Mouse (Mus musculus) hindbrain, embryonic 16.5 days (tissue): ENCODE measurements around the gene Paics. TPM values are rescaled to one million over a fixed set of nuclear protein-coding genes. Genes with fewer than 3 reads are reported as not detected.
"Not testable (repeated sequence)": the region's sequence is repeated elsewhere in the genome, so short reads cannot be mapped to it uniquely, and the experiment has no call there.

ENCODE experiments used
- ATAC-seq: fragments of 200-750 bp; cut with Nextera tagmentation; 2 replicates; pipeline ENCODE4 v1.8.0; 2017; ENCODE audit warnings: moderate TSS enrichment, moderate library complexity
- H3K27ac ChIP-seq: fragments of 300-500 bp; sonication (generic); 2 replicates; pipeline ENCODE4 v1.5.1; 2014; ENCODE audit warnings: low read depth, mild to moderate bottlenecking, control low read depth, low read length, moderate library complexity
- H3K27me3 ChIP-seq: fragments of 300-500 bp; sonication (generic); replicated peaks from 2 replicates; pipeline ENCODE4 v1.6.1; 2014; ENCODE audit warnings: low read length; ENCODE audit not compliant: control insufficient read depth, insufficient read depth
- H3K36me3 ChIP-seq: fragments of 300-500 bp; sonication (generic); 2 replicates; pipeline ENCODE4 v1.6.1; 2014; ENCODE audit warnings: mild to moderate bottlenecking, low read length, moderate library complexity, mixed read lengths; ENCODE audit not compliant: control insufficient read depth, insufficient read depth
- H3K4me1 ChIP-seq: fragments of 300-500 bp; sonication (generic); 2 replicates; pipeline ENCODE4 v1.6.1; 2014; ENCODE audit warnings: low read depth, low read length; ENCODE audit not compliant: control insufficient read depth, insufficient read depth
- H3K4me2 ChIP-seq: fragments of 300-500 bp; sonication (generic); 2 replicates; pipeline ENCODE4 v1.6.1; 2014; ENCODE audit warnings: mild to moderate bottlenecking, low read length, control low read depth, moderate library complexity
- H3K4me3 ChIP-seq: fragments of 300-500 bp; sonication (generic); 2 replicates; pipeline ENCODE4 v1.5.1; 2014; ENCODE audit warnings: mild to moderate bottlenecking, low read length, control low read depth, moderate library complexity
- H3K9ac ChIP-seq: fragments of 300-500 bp; sonication (generic); 2 replicates; pipeline ENCODE4 v1.6.1; 2014; ENCODE audit warnings: low read depth, mild to moderate bottlenecking, control low read depth, low read length, moderate library complexity
- H3K9me3 ChIP-seq: fragments of 300-500 bp; sonication (generic); 2 replicates; pipeline ENCODE4 v1.6.1; 2014; ENCODE audit warnings: mild to moderate bottlenecking, low read length, moderate library complexity; ENCODE audit not compliant: control insufficient read depth
- WGBS: fragments of 180-500 bp; shearing (Covaris S2); extraction: QIAGEN DNeasy Blood & Tissue Kit; methylation state at CpG from one replicate; pipeline ENCODE4 v1.1.7; 2014; 5-methylcytosine and 5-hydroxymethylcytosine counted together
- polyA plus RNA-seq: library from polyadenylated mRNA; unstranded; fragments of >200 nt; fragmentation: Nextera tagmentation; extraction: Ambion mirVana; gene quantifications from 2 replicates; pipeline ENCODE4 v1.2.1, GENCODE M21; 2015

Gene Paics
- polyA plus RNA-seq = 193 and 194 TPM in 2 replicates

DNA sequence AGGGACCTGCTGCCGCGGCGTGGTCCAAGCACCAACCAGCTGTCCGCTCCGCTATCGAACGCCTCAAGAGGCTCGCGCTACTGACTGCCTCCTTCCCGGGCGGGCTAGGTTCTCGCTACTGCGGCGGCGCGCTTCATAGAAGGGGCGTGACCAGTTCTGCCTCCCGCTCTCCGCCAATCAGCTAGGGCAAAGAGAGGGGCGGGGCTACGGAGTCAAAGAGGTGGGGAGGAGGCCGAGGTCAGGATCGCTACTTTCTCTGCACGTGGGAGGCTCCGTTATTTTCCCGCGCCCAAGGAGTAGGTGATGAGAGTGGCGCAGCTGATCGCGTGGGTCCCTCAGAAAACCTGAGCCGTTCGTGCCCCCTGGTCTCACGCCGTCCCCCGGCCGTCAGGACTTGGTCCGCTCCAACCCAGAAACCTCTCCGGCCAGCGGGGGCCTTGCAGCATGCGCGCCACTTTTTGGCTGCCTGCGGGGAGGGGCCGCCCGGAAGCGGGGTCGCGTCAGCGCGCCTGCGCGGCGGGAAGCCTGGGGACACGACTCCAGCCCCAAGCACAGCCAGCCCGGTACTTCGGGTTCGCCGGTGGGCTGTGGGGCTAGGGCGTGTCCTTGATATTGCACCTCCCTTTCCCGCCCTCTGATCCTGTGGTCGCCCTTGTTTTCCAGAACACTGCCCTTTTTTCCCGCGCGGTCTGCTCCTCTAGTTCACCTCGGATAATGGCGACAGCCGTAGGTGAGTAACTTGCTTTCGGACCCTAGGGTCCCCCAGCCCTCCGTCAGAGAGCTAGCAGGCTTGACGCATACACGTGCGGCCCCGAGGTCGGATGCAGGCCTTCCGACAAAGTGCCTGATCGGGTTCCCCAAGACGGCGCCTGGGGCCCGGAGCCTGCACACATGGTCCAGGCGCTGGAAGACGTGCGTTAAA, at the start of gene Paics, which contains the start of gene Ppat:
Paics (plus strand) TSS at position 202 of the 922 bp plus-strand sequence.
Ppat (minus strand) TSS at position 473 of the 922 bp plus-strand sequence.
- H3K4me3 ChIP-seq = peak within 1 kb of the TSS; percentile 57
- WGBS = under 1% methylated on average over 80 of the region's 81 CpGs

DNA sequence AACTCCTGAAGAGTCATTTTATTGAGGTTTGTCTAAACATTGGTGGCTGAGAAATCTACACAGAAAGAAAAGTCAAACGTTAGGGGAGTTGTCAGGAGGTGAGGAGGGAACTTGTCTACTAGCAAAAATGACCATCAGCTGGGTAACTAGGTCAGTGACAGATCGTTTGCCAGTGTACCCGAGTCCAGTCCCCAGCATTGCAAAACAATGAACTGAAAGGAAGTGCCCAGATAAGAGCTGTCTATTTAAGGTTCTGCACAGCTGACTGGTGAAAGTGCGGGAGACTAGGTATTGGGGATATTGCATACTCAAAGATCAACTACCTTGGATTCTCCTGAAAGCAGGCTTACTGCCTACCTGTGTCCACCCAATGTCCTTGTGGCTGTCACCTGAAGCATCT, 49.0 kb upstream of the Paics start:
- Histone ChIP-seq H3K27ac (no peak overlapping the region), H3K36me3 (peaks cover 3% of the 10 kb centered on the region; the same call in 1 of the 2 replicates), H3K9ac (no peak overlapping the region), H3K4me2 (no peak overlapping the region), H3K4me1 (peaks cover 7% of the 10 kb centered on the region; the same call in 1 of the 2 replicates), H3K9me3 (no peaks in the 10 kb centered on the region), H3K27me3 (no peaks in the 10 kb centered on the region), H3K4me3 (no peak overlapping the region)
- WGBS = 84% methylated on average over 4 of the region's 4 CpGs
- no peak for ATAC-seq

More for the DNA sequence above, at the start of gene Paics, which contains the start of gene Ppat:
- Histone ChIP-seq H3K36me3 (no peaks in the 10 kb centered on the region), H3K27ac (peak within 1 kb of the TSS; percentile 86), H3K9me3 (no peaks in the 10 kb centered on the region), H3K4me2 (peak within 1 kb of the TSS; percentile 88), H3K27me3 (no peaks in the 10 kb centered on the region), H3K9ac (peak within 1 kb of the TSS; percentile 77), H3K4me1 (peaks cover 19% of the 10 kb centered on the region)
- peak; percentile 98 for ATAC-seq

DNA sequence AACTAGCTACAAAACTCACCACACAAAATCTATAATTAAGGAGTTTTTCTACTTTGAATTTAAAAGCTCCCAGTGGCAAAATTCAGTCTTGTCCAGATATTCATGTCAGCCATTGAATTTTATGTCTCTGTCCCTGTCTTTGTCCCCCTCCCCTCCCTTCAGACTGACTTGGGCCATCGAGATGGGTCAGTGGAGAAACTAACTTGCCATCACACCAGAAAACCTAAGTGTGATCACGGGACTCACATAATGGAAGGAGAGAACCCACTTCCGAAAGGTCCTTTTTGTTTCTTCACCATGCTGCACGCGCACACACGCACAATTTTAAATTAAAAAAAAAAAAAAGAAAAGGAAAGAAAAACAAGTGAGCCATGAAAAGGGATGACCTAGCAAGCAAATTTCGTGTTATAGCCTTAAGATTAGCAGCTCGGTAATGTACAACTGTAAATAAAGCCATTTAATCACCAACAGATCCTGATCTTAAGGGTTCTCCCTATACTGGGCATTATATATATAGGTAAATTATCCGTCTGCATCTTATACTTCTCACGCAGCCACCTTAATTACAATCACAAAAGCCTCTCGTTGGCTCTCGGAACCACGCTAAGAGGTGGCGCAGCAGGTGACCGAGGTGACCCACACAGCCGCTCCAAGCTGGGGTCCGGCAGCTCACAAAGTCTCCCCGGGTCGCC, 46.2 kb upstream of the Paics start:
- Histone ChIP-seq H3K4me1 (peaks cover 7% of the 10 kb centered on the region; the same call in 1 of the 2 replicates), H3K4me3 (peak overlapping the region; percentile 72), H3K27me3 (no peaks in the 10 kb centered on the region), H3K27ac (peak overlapping the region; percentile 82), H3K36me3 (peaks cover 3% of the 10 kb centered on the region; the same call in 1 of the 2 replicates), H3K4me2 (peak overlapping the region; percentile 56), H3K9me3 (no peaks in the 10 kb centered on the region), H3K9ac (peak overlapping the region; percentile 83)
- 1% methylated on average over 19 of the region's 19 CpGs for WGBS
- ATAC-seq = peak; percentile 76

DNA sequence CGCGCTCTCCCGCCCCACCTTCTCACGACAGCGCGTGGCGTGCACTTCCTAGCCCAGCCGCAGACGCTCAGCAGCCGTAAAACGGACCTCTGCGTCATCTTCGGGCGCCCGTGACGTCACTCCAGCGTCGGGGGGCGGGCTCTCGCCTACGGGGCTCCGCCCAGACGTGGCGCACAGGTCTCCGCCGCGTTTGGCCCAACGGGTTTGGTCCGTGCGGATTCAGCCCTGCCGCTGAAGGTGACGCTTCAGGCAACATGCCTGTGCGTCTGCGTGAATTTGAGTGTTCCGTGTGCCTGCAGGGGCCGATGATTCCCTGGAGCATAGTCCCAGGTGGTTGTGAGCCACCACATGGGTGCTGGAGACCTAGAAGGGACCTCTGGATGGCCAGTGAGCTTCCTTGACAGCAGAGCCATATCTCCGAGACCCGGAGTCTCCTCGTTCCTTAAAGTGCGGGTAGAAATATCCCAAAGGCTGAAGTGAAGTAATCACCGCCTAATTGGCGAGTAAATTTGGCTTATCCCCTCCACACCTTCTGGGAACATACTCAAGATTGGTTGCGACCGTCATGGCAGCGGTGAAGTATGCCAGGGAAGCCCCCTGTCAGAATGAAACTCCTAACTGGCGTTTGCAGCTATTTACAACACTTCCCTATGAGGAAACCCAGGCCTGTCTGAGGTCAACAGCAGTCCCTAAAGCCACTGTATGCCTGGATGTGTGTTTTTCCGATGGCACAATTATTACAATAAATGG, 45.5 kb upstream of the Paics start, which contains the start of gene Aasdh:
Aasdh (minus strand) TSS at position 110 of the 750 bp plus-strand sequence.
- peak within 1 kb of the TSS; percentile 81 for H3K4me2 ChIP-seq
- H3K27ac ChIP-seq = peak within 1 kb of the TSS; percentile 88
- peak; percentile 99 for ATAC-seq
- H3K27me3 ChIP-seq = no peaks in the 10 kb centered on the region
- peak within 1 kb of the TSS; percentile 72 for H3K4me3 ChIP-seq
- H3K9me3 ChIP-seq = no peaks in the 10 kb centered on the region
- H3K9ac ChIP-seq = peak within 1 kb of the TSS; percentile 83
- H3K4me1 ChIP-seq = peaks cover 7% of the 10 kb centered on the region; the same call in 1 of the 2 replicates
- WGBS = under 1% methylated on average over 47 of the region's 47 CpGs
- no peaks in the 10 kb centered on the region for H3K36me3 ChIP-seq

DNA sequence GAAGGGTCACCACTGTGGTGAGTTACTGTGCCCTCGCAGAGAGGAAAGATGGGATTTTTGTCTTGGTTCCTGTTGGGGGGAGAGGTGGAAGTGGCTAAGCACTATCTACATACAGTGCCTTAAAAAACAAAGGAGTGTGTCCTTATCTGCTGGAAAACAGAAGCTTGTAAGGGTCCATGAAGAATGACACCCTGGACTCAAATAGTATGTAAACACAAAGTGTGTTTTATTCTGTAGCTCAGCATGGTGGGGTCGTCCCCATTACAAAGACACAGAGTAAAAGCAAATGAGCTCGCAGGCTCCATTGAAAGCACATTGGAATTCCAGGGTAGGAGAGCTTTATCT, 45.0 kb upstream of the Paics start:
- no peaks in the 10 kb centered on the region for H3K9me3 ChIP-seq
- no peak for ATAC-seq
- peak overlapping the region; percentile 83 for H3K9ac ChIP-seq
- H3K4me1 ChIP-seq = peaks cover 7% of the 10 kb centered on the region; the same call in 1 of the 2 replicates
- H3K27ac ChIP-seq = peak overlapping the region; percentile 88
- no peaks in the 10 kb centered on the region for H3K36me3 ChIP-seq
- H3K4me3 ChIP-seq = peak overlapping the region; percentile 72
- WGBS = 25% methylated on average over 3 of the region's 3 CpGs
- H3K4me2 ChIP-seq = peak overlapping the region; percentile 81
- no peaks in the 10 kb centered on the region for H3K27me3 ChIP-seq

DNA sequence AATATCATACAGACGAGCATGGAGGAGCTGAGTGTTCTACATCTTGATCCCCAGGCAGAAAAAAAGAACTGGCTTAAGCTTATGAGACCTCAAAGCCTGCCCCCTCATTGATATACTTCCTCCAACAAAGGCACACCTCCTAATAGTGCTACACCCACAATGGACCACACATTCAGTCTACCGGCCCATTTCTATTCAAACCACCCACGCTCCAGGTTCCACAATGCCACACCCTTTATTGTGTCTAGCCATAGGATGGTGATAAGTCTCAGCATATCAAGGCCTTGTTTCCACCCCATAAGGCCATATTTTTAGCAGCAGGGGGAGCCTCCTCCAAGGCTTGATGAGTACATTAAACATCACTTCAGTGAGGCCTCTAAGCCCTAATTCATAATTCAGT, 40.3 kb upstream of the Paics start:
- Histone ChIP-seq H3K36me3 (peaks cover 6% of the 10 kb centered on the region), H3K4me3 (no peak overlapping the region), H3K27me3 (no peaks in the 10 kb centered on the region), H3K9me3 (no peaks in the 10 kb centered on the region), H3K9ac (no peak overlapping the region), H3K4me2 (no peak overlapping the region), H3K27ac (no peak overlapping the region), H3K4me1 (peaks cover 7% of the 10 kb centered on the region; the same call in 1 of the 2 replicates)
- ATAC-seq = no peak
- 84% methylated on average over 3 of the region's 3 CpGs for WGBS

DNA sequence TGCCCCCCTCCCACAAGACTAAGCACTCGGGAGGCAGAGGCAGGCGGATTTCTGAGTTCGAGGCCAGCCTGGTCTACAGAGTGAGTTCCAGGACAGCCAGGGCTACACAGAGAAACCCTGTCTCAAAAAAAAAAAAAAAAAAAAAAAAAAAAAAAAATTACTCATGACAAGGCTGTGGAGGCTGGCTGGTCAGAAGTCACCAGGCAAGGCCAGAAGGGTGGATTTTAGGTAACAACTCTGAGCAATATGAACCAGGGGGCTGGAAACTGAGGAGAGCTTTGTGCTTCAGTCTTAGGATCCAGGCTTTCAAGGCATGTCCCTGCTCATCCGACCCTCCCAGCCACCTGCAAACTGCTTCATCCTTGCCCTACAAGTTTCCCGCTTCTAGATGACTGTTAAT, 38.6 kb upstream of the Paics start:
- H3K4me3 ChIP-seq, H3K4me2 ChIP-seq, H3K4me1 ChIP-seq, H3K27me3 ChIP-seq, H3K36me3 ChIP-seq, H3K9ac ChIP-seq, H3K9me3 ChIP-seq, ATAC-seq, H3K27ac ChIP-seq: not testable (repeated sequence)
- WGBS = 93% methylated on average over 5 of the region's 5 CpGs

DNA sequence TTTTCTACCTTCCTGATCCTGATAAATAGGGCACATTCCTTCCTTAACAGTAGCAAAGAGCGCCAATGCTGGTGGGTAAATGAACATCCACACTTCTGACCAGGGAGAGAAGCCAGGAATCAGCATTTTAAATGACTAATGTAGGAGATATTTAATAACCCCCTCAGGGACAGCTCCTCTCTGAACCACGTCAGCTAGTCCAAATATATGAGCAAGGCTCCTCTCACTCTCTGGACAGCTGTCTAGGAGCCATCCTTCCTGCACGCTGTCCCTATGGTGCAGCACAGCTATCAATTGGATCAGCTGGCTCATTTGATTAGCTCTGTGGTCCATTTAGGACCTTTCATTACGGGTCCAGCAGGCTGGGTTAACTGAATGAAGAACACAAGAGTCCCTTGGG, 28.3 kb upstream of the Paics start:
- no peak overlapping the region for H3K4me3 ChIP-seq
- H3K9me3 ChIP-seq = no peaks in the 10 kb centered on the region
- no peak overlapping the region for H3K9ac ChIP-seq
- peaks cover 24% of the 10 kb centered on the region for H3K36me3 ChIP-seq
- no peaks in the 10 kb centered on the region for H3K27me3 ChIP-seq
- WGBS = 82% methylated on average over 4 of the region's 4 CpGs
- no peak overlapping the region for H3K27ac ChIP-seq
- no peaks in the 10 kb centered on the region; the same call in 1 of the 2 replicates for H3K4me1 ChIP-seq
- no peak for ATAC-seq
- no peak overlapping the region for H3K4me2 ChIP-seq
